Mouse (Mus musculus) kidney, postnatal 4 days (tissue): Measurements from ENCODE around the gene Cds2.
"Not testable (repeated sequence)": the region's sequence is repeated elsewhere in the genome, so short reads cannot be mapped to it uniquely, and the experiment has no call there.

ENCODE experiments used
- DNase-seq, 2 experiments: peaks; one replicate each; pipeline ENCODE4 v3.0.0; 2021; ENCODE audit warnings: mixed read lengths in 2 of 2

Gene Cds2

GRCm38 (mm10) chr2:132292083-132292482, 29.1 kb downstream of the Cds2 start:
- no peak for DNase-seq

GRCm38 (mm10) chr2:132293694-132294450, 30.9 kb downstream of the Cds2 start:
- no peak for DNase-seq

GRCm38 (mm10) chr2:132298250-132298649, 35.3 kb downstream of the Cds2 start:
- no peak for DNase-seq

GRCm38 (mm10) chr2:132301436-132301835, 38.5 kb downstream of the Cds2 start:
- no peak for DNase-seq

- DNase-seq, result no peak
Observed at GRCm38 (mm10) chr2:132305165-132305564, 42.2 kb downstream of the Cds2 start.

- DNase-seq, result peak in 1 of 2 experiments; percentile 27
Observed at GRCm38 (mm10) chr2:132305988-132306387, 43.0 kb downstream of the Cds2 start.

- no peak for DNase-seq
Observed at GRCm38 (mm10) chr2:132307213-132307843, 44.4 kb downstream of the Cds2 start.

- DNase-seq, result no peak
Observed at GRCm38 (mm10) chr2:132308829-132309228, 45.9 kb downstream of the Cds2 start.

GRCm38 (mm10) chr2:132309398-132309930, 46.5 kb downstream of the Cds2 start:
- DNase-seq, result no peak

GRCm38 (mm10) chr2:132312616-132313015, 49.7 kb downstream of the Cds2 start:
- no peak for DNase-seq

GRCm38 (mm10) chr2:132313568-132313967, 50.6 kb downstream of the Cds2 start:
- DNase-seq, result no peak

GRCm38 (mm10) chr2:132314057-132314456, 51.1 kb downstream of the Cds2 start:
- not testable (repeated sequence) for DNase-seq

- DNase-seq, result peak; percentile 76 to 81
Observed at GRCm38 (mm10) chr2:132316041-132316808, 53.3 kb downstream of the Cds2 start.

GRCm38 (mm10) chr2:132317178-132317577, 54.2 kb downstream of the Cds2 start:
- no peak for DNase-seq

GRCm38 (mm10) chr2:132320516-132320915, 57.6 kb downstream of the Cds2 start:
- DNase-seq, result no peak

- DNase-seq, result no peak
Observed at GRCm38 (mm10) chr2:132323541-132323940, 60.6 kb downstream of the Cds2 start.

- no peak for DNase-seq
Observed at GRCm38 (mm10) chr2:132337202-132337601, 74.3 kb downstream of the Cds2 start.

- no peak for DNase-seq
Observed at GRCm38 (mm10) chr2:132340350-132340749, 77.4 kb downstream of the Cds2 start.

GRCm38 (mm10) chr2:132341293-132341692, 78.3 kb downstream of the Cds2 start:
- DNase-seq, result no peak

GRCm38 (mm10) chr2:132343846-132344245, 80.9 kb downstream of the Cds2 start:
- DNase-seq, result no peak
